Mouse (Mus musculus): ENCODE results near the gene Zfp541. TPM values are rescaled to one million over a fixed set of nuclear protein-coding genes. Genes with fewer than 3 reads are reported as not detected.
A peak's percentile ranks its signal among the peaks of the same experiment; 100 is the strongest.

Gene Zfp541
- total RNA-seq, 2 experiments from 2014 or later, result 0.50 TPM

DNA sequence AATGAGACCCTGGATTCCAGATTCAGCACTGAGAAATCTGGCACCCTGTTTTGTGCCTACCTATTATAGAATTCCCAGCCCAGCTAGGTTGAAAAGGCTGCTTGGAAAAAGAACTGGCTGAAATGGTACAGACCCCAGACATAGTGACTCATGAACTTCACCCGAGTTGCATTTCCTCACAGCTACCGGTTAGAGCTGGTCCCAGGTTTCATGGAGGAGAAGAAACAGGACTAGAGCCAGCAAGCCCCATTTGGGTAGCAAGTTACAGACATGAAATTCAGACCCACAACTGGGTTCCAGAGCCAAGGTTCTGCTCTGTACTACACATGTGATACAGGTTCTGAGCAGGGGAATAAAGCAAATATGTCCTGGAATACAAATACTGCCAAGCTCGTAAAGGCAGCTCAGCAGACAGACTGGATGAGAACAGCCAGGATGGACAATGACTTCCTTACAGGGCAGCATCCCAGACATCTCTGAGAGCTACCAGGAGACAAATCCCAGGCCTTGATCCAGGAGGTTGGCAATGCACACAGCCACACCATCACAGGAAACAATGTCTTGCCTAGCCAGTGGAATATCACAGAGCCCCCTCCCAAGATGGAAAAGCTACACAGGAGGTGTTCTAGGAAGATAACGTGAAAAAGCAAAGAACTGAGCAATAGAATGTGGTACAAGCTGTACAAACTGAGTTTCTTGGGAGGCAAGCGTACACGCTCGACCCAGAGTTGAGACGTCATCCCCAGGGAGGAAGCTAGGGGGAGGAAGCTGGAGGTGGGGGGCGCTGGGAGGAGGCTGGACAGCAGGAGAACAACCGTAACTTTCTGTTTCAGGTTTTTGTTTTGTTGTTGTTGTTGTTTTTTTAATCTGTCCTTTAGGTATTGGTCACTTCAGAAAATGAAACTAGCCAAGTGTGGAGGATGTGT is 18.5 kb upstream of the Zfp541 start:
- DNase-seq (ENCODE audit: low spot score in 2 of 2), result no peak
- intact Hi-C loops (cut with DNase I), result no loop called here

GRCm38 (mm10) chr7:16043861-16044435 is 17.7 kb upstream of the Zfp541 start:
- DNase-seq (ENCODE audit: low spot score in 2 of 2), result no peak
- intact Hi-C loops (cut with DNase I), result no loop called here

DNA sequence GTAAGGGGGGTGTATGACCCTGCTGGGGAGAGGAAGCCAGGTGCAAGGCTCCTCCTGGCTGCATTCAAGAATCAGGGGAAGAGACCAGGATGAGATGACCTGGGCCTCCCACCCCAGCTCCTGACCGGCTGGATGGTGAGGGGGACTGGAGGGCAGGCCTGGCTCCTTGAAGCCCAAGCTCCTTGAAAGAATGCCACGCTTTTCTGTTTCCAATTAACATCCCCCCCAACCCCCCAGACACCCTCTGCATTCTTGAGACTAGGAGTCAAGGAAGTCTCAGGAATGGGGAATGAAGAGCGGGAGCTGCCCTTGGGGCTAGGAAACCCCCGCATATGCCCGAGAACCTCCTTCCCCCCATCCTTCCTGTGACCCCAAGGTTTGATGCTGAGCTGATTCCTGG is 17.1 kb upstream of the Zfp541 start:
- DNase-seq (ENCODE audit: low spot score in 2 of 2), result no peak
- intact Hi-C loops (cut with DNase I), result no loop called here

GRCm38 (mm10) chr7:16045538-16045937 is 16.1 kb upstream of the Zfp541 start:
- intact Hi-C loops (cut with DNase I), result no loop called here
- DNase-seq (ENCODE audit: low spot score in 2 of 2), result no peak

GRCm38 (mm10) chr7:16046101-16046480 is 15.5 kb upstream of the Zfp541 start:
- DNase-seq (ENCODE audit: low spot score in 2 of 2), result no peak

DNA sequence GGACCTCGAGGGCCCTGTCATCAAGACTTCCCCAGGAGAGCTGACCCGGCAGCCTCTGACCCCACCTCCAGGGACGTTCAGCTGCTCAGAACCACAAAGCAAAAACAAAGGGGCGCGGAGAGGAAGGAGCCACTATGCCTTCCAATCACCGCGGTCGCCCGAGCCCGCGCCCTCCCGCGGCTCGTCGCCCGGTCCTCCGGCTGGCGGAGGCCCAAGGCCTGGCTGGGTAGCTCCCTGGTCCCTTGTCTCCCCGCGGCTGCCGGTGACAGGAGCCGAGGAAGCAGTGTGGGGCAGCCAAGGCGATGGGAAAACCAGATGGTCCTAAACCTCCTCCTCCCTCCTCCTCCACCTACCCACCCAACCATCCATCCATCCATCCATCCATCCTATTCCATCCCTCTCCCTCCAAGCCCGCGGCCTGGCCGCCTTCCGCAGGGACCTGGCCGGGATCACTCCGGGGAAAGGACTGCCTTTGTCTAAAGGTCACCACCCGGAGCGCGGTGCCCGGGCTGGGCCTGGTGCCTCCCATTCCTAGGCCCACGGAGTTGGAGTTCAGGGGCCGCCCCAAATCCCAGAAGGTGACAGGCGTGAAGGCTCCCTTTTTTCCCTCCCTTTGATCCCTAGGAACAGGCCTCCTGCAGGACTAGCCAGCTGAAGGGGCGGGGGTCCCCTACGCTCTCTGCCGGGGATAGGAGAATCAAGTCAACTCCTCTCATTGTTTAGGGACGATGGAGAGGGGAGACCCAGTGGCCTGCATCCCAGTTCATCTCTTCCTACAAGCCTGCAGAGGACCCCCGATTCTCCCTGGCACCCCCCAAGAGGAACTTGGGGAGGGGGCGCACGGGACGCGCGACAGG is 14.9 kb upstream of the Zfp541 start:
- peak; percentile 77 for DNase-seq (ENCODE audit: low spot score in 2 of 2)
- intact Hi-C loops (cut with DNase I), result loop anchor here (1.0 to 2.0 kb wide), 2 partner anchors 18 to 44 kb away; no protein-coding TSS in a partner anchor

More at GRCm38 (mm10) chr7:16046101-16046480, 15.5 kb upstream of the Zfp541 start:
- intact Hi-C loops (cut with DNase I), result loop anchor here (1.0 to 2.0 kb wide), 2 partner anchors 18 to 43 kb away; no protein-coding TSS in a partner anchor

- peak; percentile 81 for DNase-seq (ENCODE audit: low spot score in 2 of 2)
- intact Hi-C loops (cut with DNase I), result loop anchor here (2.0 kb wide), 1 partner anchor 45 kb away; no protein-coding TSS in a partner anchor
These were observed 14.1 kb upstream of the Zfp541 start, which contains the start of gene Bicra for GRCm38 (mm10) chr7:16047338-16048146. TSS of gene Bicra (minus strand) at chr7:16047921.

DNA sequence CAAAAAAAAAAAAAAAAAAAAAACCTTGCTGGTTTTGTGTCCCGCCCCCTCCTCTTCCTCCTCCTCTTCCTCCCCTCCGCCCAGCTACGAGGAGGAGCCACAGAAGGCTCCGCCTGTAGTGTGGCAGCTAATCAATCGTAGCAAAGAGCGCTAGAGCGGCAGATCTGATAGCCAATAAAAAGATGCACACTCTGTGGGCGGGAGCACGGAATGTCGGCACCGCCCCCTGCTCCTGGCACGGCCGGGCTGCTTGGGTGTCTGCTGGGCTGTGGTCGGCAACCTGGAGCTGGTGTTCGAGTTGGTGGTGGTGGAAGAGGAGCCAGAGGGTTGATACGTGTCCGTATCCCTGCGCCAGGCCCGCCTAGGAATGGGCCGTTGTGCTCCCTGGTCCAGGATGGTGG is 13.4 kb upstream of the Zfp541 start:
- intact Hi-C loops (cut with DNase I), result no loop called here
- DNase-seq (ENCODE audit: low spot score in 2 of 2), result peak; percentile 99

GRCm38 (mm10) chr7:16048675-16049575 is 12.7 kb upstream of the Zfp541 start:
- peak in 1 of 2 experiments; percentile 44 for DNase-seq (ENCODE audit: low spot score in 2 of 2)
- intact Hi-C loops (cut with DNase I), result no loop called here

DNA sequence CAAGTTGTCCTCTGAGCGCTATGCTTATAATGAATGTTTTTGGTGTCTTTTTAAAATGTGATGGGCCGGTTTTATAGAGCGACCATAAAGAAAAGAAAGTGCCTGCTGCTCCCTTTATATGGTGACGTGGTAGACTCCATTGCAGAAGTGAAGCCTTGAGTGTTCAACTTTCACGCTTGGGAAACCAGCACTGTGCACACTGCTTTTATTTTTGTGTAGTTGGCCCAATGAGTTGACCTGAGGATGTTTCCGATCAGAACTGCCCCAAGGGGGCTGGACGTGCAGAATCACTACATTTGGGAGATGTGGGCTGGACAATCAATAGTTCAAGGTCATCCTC is 12.1 kb upstream of the Zfp541 start:
- no peak for DNase-seq (ENCODE audit: low spot score in 2 of 2)
- intact Hi-C loops (cut with DNase I), result no loop called here

DNA sequence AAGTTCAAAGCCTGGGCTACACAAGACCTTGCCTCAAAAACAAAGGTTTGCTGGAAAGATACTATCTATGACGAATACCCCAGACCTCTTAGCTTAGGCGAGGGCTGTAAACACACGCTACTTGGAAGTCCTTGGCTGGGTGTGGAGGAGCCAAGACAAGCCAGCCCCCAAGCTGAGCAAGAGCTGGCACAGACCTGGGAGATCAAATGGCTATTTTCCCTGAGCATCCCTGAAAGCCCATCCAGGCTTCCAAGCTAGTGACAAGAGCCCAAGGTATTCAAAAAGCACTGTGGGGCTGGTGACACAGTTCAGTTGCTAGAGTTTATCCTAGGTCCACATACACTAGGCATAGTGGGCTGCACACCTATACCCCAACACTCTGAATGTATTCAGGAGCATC is 11.0 kb upstream of the Zfp541 start:
- intact Hi-C loops (cut with DNase I), result no loop called here
- DNase-seq (ENCODE audit: low spot score in 2 of 2), result no peak

DNA sequence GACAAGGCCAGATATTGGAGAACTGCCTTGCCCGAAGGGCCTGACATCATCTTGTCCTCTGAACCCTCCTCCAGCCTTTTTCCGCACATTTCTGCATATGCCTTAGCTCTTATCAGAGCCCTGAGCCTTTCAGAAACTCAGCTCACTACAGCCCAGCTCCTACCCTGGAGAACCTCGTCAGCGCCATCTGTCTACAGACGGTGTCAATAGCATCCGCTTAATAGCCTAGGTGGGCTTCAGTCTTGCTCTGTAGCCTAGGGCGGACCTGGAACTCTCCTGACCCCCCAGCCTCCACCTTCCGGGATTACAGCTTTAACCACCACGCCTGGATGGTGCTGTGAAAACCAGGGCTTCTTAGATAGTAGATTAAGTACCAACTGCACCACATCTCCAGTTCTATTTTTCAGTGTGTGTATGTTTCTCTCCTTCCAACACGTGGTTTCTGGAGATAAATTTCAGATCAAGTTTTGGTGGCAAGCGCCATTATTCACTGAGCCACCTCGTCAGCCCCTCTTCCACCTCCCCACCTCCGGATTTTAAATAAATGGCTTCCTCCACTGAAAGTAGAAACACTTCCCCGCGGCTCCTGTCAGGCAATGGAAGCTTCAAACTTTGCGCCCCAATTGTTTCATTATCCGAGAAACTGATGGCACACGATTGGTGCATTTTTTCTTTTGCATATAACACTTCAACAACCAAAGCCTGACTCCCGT is 9.6 kb upstream of the Zfp541 start:
- peak; percentile 77 to 85 for DNase-seq (ENCODE audit: low spot score in 2 of 2)
- intact Hi-C loops (cut with DNase I), result loop anchor here (1.0 kb wide), 1 partner anchor 69 kb away; no protein-coding TSS in a partner anchor

DNA sequence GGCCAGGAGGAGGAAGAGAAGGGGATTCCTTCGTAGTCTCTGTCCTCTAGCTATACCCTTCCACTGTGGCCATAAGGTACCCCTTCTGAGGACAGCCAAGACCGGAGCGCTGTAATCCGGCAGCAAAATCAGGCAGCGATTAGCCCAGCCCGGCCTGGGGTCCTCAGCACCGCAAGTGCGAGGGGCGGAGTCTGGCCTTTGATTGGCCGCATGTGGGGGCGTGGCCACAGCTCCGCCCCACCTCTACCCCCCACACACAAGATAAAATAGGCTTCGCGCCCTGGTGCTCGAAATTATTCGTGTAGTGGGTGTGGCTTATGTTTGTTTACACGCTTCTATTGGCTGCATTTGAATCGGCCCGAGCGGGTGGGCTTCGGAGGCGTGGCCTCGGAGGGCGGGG is 8.9 kb upstream of the Zfp541 start:
- intact Hi-C loops (cut with DNase I), result loop anchor here (1.0 kb wide), 1 partner anchor 69 kb away; no protein-coding TSS in a partner anchor
- DNase-seq (ENCODE audit: low spot score in 2 of 2), result peak; percentile 90 to 93

DNA sequence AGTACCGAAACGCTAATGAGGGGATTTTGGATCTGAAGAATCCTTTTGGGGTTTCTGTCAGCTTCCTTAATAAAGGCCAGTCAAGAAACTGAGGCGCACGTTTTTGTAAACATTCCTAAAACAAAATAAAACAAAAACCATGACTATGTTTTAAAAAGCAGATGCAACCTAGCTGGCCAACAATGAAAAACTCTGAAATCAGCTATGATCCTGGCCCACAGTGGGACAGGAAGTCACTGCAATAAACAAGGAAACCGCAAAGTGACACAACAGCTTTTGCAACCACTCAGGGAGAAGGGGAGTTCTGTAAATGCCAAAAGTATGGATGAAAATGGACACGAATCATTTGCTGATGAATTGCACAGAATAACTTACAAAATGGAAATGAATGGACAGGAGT is 8.5 kb upstream of the Zfp541 start:
- no peak for DNase-seq (ENCODE audit: low spot score in 2 of 2)
- intact Hi-C loops (cut with DNase I), result no loop called here

DNA sequence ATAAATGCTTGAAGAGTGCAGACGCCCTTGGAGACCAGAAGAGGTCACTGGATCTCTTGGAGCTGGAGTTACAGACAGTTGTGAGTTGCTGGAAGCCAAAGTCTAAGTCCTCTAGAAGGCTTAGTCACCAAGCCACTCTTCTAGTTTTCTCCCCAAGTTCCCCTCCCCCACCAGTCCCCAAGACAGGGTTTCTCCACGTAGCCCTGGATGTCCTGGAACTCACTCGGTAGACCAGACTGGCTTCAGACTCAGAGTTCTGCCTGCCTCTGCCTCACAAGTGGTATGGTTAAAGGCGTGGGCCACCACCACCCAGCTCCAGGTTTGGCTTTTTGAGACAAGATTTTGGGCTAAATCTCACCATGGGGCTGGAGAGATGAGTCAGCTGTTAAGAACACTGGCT is 6.6 kb upstream of the Zfp541 start:
- intact Hi-C loops (cut with DNase I), result loop anchor here (5.0 kb wide), 1 partner anchor 102 kb away; no protein-coding TSS in a partner anchor
- DNase-seq (ENCODE audit: low spot score in 2 of 2), result no peak

DNA sequence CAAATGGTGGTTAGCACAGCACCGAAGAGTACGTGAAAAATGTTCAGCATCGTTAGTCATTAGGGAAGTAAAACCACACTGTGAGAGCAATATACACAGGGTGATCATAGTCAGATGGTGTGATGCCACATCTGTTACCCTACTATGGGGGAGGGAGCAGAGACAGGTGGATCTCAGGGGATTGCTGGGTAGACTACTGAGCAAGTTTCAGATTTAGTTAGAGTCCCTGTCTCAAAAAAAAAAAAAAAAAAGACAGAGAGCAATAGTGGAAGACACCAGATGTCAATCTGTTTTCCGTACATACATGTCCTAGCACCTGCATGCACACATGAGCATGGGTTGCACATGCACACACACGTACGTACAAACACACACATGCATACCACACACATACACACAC is 5.9 kb upstream of the Zfp541 start:
- intact Hi-C loops (cut with DNase I), result loop anchor here (5.0 kb wide), 1 partner anchor 102 kb away; no protein-coding TSS in a partner anchor
- no peak for DNase-seq (ENCODE audit: low spot score in 2 of 2)

DNA sequence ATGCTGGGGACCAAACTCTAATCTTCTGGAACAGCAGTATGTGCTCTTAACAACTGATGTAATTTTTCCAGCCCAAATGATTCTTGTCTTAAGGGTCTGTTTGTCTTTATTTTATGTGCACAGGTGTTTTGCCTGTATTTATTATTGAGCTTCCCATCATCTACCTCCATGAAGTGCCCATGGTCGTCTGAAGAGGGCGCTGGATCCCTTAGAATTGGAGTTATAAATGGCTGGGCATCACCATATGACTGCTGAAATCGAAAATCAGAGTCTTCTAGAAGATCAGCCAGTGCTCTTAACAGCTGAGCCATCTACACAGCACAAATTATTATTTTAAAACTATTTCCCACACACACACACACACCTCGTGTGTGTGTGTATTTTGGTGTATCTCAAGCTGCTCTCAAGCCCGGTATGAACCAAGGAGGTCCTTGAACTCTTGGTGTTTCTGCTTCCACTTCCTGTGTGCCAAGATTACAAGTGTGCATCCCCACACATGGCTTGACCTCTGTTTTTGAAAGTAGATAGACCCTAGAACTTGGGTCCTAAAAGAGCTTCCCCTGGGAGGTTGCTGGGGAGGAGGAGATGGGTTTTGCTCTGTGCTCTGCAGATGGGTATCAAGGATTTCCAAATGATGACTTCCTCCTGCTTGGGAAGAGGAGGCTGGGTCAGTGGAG is 5.0 kb upstream of the Zfp541 start:
- intact Hi-C loops (cut with DNase I), result loop anchor here (5.0 kb wide), 1 partner anchor 101 kb away; no protein-coding TSS in a partner anchor
- peak; percentile 41 to 62 for DNase-seq (ENCODE audit: low spot score in 2 of 2)

All from left cerebral cortex, postnatal 25 days (tissue).